In genomic region chr2:128738725-128739258, GRCm38 (mm10) we compare ENCODE assay signal across 8 mouse cellular contexts. TPM values are rescaled to one million over a fixed set of nuclear protein-coding genes. Genes with fewer than 3 reads are reported as not detected.
DNase-seq lines count a peak whose midpoint lies in the region; ATAC-seq and TF ChIP-seq lines count a peak whose summit lies in the region.

No protein-coding gene starts in this region.

- no peak overlapping the region; the same call in 1 of the 2 replicates for H3K27ac ChIP-seq in neural tube, embryonic 15.5 days (replicated peaks)
- H3K27ac ChIP-seq in lung, postnatal 0 days (ENCODE audit: low read length) = 0 out of 2 replicates have a peak overlapping the region, but pooled peaks have one; percentile 22
- H3K27ac ChIP-seq in midbrain, embryonic 11.5 days (ENCODE audit: low read depth, low read length) = no peak overlapping the region

- TF ChIP-seq EP300 in lung, postnatal 0 days (IDR thresholded peaks at IDR 0.05) = no peak

- H3K9ac ChIP-seq in neural tube, embryonic 15.5 days (replicated peaks) = no peak overlapping the region
- H3K9ac ChIP-seq in lung, postnatal 0 days (replicated peaks; ENCODE audit: low read depth) = no peak overlapping the region
- H3K9ac ChIP-seq in midbrain, embryonic 11.5 days (ENCODE audit: low read length) = no peak overlapping the region

- H3K4me3 ChIP-seq in neural tube, embryonic 15.5 days (replicated peaks) = no peak overlapping the region
- H3K4me3 ChIP-seq in lung, postnatal 0 days (ENCODE audit: low read depth, low read length) = no peak overlapping the region
- no peak overlapping the region for H3K4me3 ChIP-seq in midbrain, embryonic 11.5 days (ENCODE audit: low read depth, low read length)

- peak; percentile 77 for ATAC-seq in neural tube, embryonic 15.5 days (ENCODE audit: low FRiP score)
- peak; percentile 25; the same call in 1 of the 2 replicates for ATAC-seq in lung, postnatal 0 days
- ATAC-seq in midbrain, embryonic 11.5 days (ENCODE audit: low FRiP score) = no peak

- no peaks in the 10 kb centered on the region for H3K4me1 ChIP-seq in neural tube, embryonic 15.5 days
- peaks cover 4% of the 10 kb centered on the region; the same call in 1 of the 2 replicates for H3K4me1 ChIP-seq in lung, postnatal 0 days (ENCODE audit: insufficient read depth, low read depth, low read length)
- H3K4me1 ChIP-seq in midbrain, embryonic 11.5 days (ENCODE audit: control insufficient read depth, insufficient read depth, low read length) = no peaks in the 10 kb centered on the region

- TF ChIP-seq CTCF in lung, postnatal 0 days (IDR thresholded peaks at IDR 0.05) = no peak

- no peaks in the 10 kb centered on the region for H3K27me3 ChIP-seq in neural tube, embryonic 15.5 days (replicated peaks)
- H3K27me3 ChIP-seq in lung, postnatal 0 days (replicated peaks; ENCODE audit: insufficient read depth, low read length) = no peaks in the 10 kb centered on the region
- no peaks in the 10 kb centered on the region for H3K27me3 ChIP-seq in midbrain, embryonic 11.5 days (ENCODE audit: control insufficient read depth, insufficient read depth, low read length)

- DNase-seq in neural tube, embryonic 10.5 days (ENCODE audit: extremely low spot score, low spot score) = no peak
- DNase-seq in cerebellum, adult 9-10 months = peak; percentile 45
- peak; percentile 16 for DNase-seq in heart, postnatal 25 days (ENCODE audit: low spot score)
- no peak for DNase-seq in lung, postnatal 0 days (ENCODE audit: low spot score)
- DNase-seq in thymus, postnatal 10 days (ENCODE audit: low spot score in 2 of 2) = no peak
- no peak for DNase-seq in embryo, embryonic 10.5 days (ENCODE audit: low spot score)
- no peak for DNase-seq in midbrain, embryonic 11.5 days (ENCODE audit: low spot score, missing footprints)

- intact Hi-C loops in heart, postnatal 25 days (cut with DNase I) = no loop called here

- WGBS in neural tube, embryonic 15.5 days = 80% methylated on average over 10 of the region's 10 CpGs
- WGBS in lung, postnatal 0 days = 65% methylated on average over 10 of the region's 10 CpGs
- 93% methylated on average over 10 of the region's 10 CpGs for WGBS in midbrain, embryonic 11.5 days

- H3K9me3 ChIP-seq in neural tube, embryonic 15.5 days (replicated peaks) = no peaks in the 10 kb centered on the region
- no peaks in the 10 kb centered on the region for H3K9me3 ChIP-seq in lung, postnatal 0 days (ENCODE audit: low read length)
- no peaks in the 10 kb centered on the region for H3K9me3 ChIP-seq in midbrain, embryonic 11.5 days (ENCODE audit: control insufficient read depth, low read length)

- no peaks in the 10 kb centered on the region for H3K36me3 ChIP-seq in neural tube, embryonic 15.5 days
- peaks cover 3% of the 10 kb centered on the region; the same call in 1 of the 2 replicates for H3K36me3 ChIP-seq in lung, postnatal 0 days (ENCODE audit: insufficient read depth, low read length)
- no peaks in the 10 kb centered on the region for H3K36me3 ChIP-seq in midbrain, embryonic 11.5 days (ENCODE audit: control insufficient read depth, insufficient read depth, low read length)

- H3K4me2 ChIP-seq in neural tube, embryonic 15.5 days = no peak overlapping the region
- no peak overlapping the region for H3K4me2 ChIP-seq in lung, postnatal 0 days (replicated peaks; ENCODE audit: low read depth, low read length)
- no peak overlapping the region for H3K4me2 ChIP-seq in midbrain, embryonic 11.5 days

RNA-seq across cellular contexts. Expression of gene Mertk, which starts 40.0 kb away (rescaled TPM):
- polyA plus RNA-seq in neural tube, embryonic 15.5 days (2015; fragmentation: Nextera tagmentation; extraction: Ambion mirVana) = 2.2 and 3.1 TPM in 2 replicates
- 1 to 10 TPM; 4.0 to 5.0 TPM for total RNA-seq in heart, postnatal 25 days (2021)
- polyA plus RNA-seq in lung, postnatal 0 days (2015; fragmentation: Nextera tagmentation; extraction: Ambion mirVana) = 8.3 and 10.4 TPM in 2 replicates
- polyA plus RNA-seq in midbrain, embryonic 11.5 days (2014; fragmentation: Nextera tagmentation; extraction: Ambion mirVana) = 3.0 and 4.3 TPM in 2 replicates

RNA-seq across cellular contexts. Expression of gene Anapc1, which starts 51.6 kb away (rescaled TPM):
- 34.2 and 40.9 TPM in 2 replicates for polyA plus RNA-seq in neural tube, embryonic 15.5 days (2015; fragmentation: Nextera tagmentation; extraction: Ambion mirVana)
- 10 to 100 TPM; 40.2 to 43.2 TPM for total RNA-seq in heart, postnatal 25 days (2021)
- polyA plus RNA-seq in lung, postnatal 0 days (2015; fragmentation: Nextera tagmentation; extraction: Ambion mirVana) = 15.9 and 20.4 TPM in 2 replicates
- 86.5 and 100 TPM in 2 replicates for polyA plus RNA-seq in midbrain, embryonic 11.5 days (2014; fragmentation: Nextera tagmentation; extraction: Ambion mirVana)

Comparison
In these comparisons a context has a peak if more than half of its experiments do, and no peak if none do; other contexts are left out.
1. DNase-seq: peak in cerebellum, adult 9-10 months (single experiment) and heart, postnatal 25 days (single experiment); none in neural tube, embryonic 10.5 days (single experiment), lung, postnatal 0 days (single experiment), thymus, postnatal 10 days (0 of 2), embryo, embryonic 10.5 days (single experiment) and midbrain, embryonic 11.5 days (single experiment).